Mouse (Mus musculus) forebrain, embryonic 14.5 days (tissue): Measurements from ENCODE around the gene Fam216a. TPM values are rescaled to one million over a fixed set of nuclear protein-coding genes. Genes with fewer than 3 reads are reported as not detected.
"Not testable (repeated sequence)": the region's sequence is repeated elsewhere in the genome, so short reads cannot be mapped to it uniquely, and the experiment has no call there.

Experiments used
- ATAC-seq: fragments of 200-750 bp; cut with Nextera tagmentation; 2 replicates; pipeline ENCODE4 v1.8.0; 2017; ENCODE audit warnings: mild to moderate bottlenecking, moderate library complexity
- DNase-seq: peaks from one replicate; pipeline ENCODE4 v3.0.0-alpha.2; 2015; ENCODE audit warnings: low spot score
- H3K27ac ChIP-seq: fragments of 300-500 bp; sonication (generic); 2 replicates; pipeline ENCODE4 v1.5.1; 2014; ENCODE audit warnings: low read depth, mild to moderate bottlenecking, control low read depth, low read length, moderate library complexity
- H3K27me3 ChIP-seq: fragments of 300-500 bp; sonication (generic); replicated peaks from 2 replicates; pipeline ENCODE4 v1.6.1; 2014; ENCODE audit warnings: low read length, control low read depth, mixed read lengths; ENCODE audit not compliant: control insufficient read depth, insufficient read depth
- H3K36me3 ChIP-seq: fragments of 300-500 bp; sonication (generic); 2 replicates; pipeline ENCODE4 v1.6.1; 2014; ENCODE audit warnings: low read length, control low read depth; ENCODE audit not compliant: control insufficient read depth, insufficient read depth
- H3K4me1 ChIP-seq: fragments of 300-500 bp; sonication (generic); 2 replicates; pipeline ENCODE4 v1.6.1; 2014; ENCODE audit warnings: antibody characterized with exemption, low read length, control low read depth; ENCODE audit not compliant: control insufficient read depth, insufficient read depth
- H3K4me2 ChIP-seq: fragments of 300-500 bp; sonication (generic); 2 replicates; pipeline ENCODE4 v1.6.1; 2014; ENCODE audit warnings: mild to moderate bottlenecking, control low read depth, low read length
- H3K4me3 ChIP-seq: fragments of 300-500 bp; sonication (generic); 2 replicates; pipeline ENCODE4 v1.5.1; 2014; ENCODE audit warnings: low read depth, low read length, control low read depth
- H3K9ac ChIP-seq: fragments of 300-500 bp; sonication (generic); 2 replicates; pipeline ENCODE4 v1.6.1; 2014; ENCODE audit warnings: mild to moderate bottlenecking, low read length, control low read depth, moderate library complexity
- H3K9me3 ChIP-seq: fragments of 300-500 bp; sonication (generic); replicated peaks from 2 replicates; pipeline ENCODE4 v1.6.1; 2016; ENCODE audit warnings: low read length, control low read depth, mixed read lengths; ENCODE audit not compliant: control insufficient read depth
- WGBS: fragments of 180-500 bp; shearing (Covaris S2); extraction: QIAGEN DNeasy Blood & Tissue Kit; methylation state at CpG from one replicate; pipeline ENCODE4 v1.1.7; 2014; 5-methylcytosine and 5-hydroxymethylcytosine counted together
- polyA plus RNA-seq: library from polyadenylated mRNA; unstranded; fragments of >200 nt; fragmentation: Nextera tagmentation; extraction: Ambion mirVana; gene quantifications from 2 replicates; pipeline ENCODE4 v1.2.1, GENCODE M21; 2014

Gene Fam216a
- polyA plus RNA-seq: 146 and 157 TPM in 2 replicates

DNA sequence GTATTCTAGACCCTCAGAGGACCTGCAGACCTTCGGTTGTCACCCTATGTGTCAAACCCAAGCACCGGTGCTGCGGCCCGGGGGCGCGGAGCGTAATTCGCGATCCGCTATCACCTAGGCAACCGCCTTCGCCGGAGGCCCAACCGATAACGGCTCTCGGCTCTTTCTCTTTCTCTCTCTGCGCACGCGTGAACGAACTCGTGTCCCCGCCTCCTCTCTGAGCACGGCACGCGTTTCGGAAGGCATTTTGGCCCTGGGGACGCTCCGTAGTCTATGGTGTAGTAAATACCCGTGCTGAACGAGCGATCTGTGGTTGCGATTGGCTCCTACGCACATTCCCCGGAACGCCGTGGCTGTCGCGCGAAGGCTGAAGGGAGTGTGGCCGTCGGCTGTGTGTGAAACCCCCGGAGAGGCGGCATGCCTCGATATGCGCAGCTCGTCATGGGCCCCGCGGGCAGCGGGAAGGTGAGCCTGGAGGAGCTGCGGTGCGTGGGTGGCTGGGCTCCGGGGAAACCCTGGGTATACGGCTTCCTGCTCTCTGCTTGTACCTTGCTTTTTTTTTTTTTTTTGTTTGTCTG, at the start of gene Fam216a:
TSS of gene Fam216a (minus strand) at position 173 of the 578 bp plus-strand sequence.
- Histone ChIP-seq H3K27me3 (no peaks in the 10 kb centered on the region), H3K9ac (peak within 1 kb of the TSS; percentile 87), H3K36me3 (peaks cover 28% of the 10 kb centered on the region), H3K9me3 (no peaks in the 10 kb centered on the region), H3K4me3 (peak within 1 kb of the TSS; percentile 71), H3K4me1 (peaks cover 8% of the 10 kb centered on the region), H3K4me2 (peak within 1 kb of the TSS; percentile 68), H3K27ac (peak within 1 kb of the TSS; percentile 96)
- under 1% methylated on average over 52 of the region's 53 CpGs for WGBS
- DNase-seq: peak; percentile 100
- peak; percentile 95 for ATAC-seq

GRCm38 (mm10) chr5:122421271-122422068, 49.3 kb upstream of the Fam216a start, which contains the start of gene Anapc7:
Gene Anapc7, plus strand, starts transcription at chr5:122421693.
- Histone ChIP-seq H3K27ac (peak within 1 kb of the TSS; percentile 93), H3K9ac (peak within 1 kb of the TSS; percentile 90), H3K27me3 (no peaks in the 10 kb centered on the region), H3K4me1 (peaks cover 12% of the 10 kb centered on the region), H3K9me3 (no peaks in the 10 kb centered on the region), H3K4me3 (peak within 1 kb of the TSS; percentile 98), H3K36me3 (peaks cover 6% of the 10 kb centered on the region; the same call in 1 of the 2 replicates), H3K4me2 (peak within 1 kb of the TSS; percentile 89)
- 25% methylated on average over 17 of the region's 17 CpGs for WGBS
- peak; percentile 15 for DNase-seq
- ATAC-seq: no peak

- WGBS: 65% methylated on average over 4 of the region's 4 CpGs
- not testable (repeated sequence) for DNase-seq, H3K9ac ChIP-seq, H3K9me3 ChIP-seq, H3K27me3 ChIP-seq, H3K4me2 ChIP-seq, H3K36me3 ChIP-seq, ATAC-seq, H3K27ac ChIP-seq, H3K4me3 ChIP-seq
- peaks cover 12% of the 10 kb centered on the region for H3K4me1 ChIP-seq
Observed at GRCm38 (mm10) chr5:122420676-122421075, 48.5 kb upstream of the Fam216a start.

- 90% methylated on average over 12 of the region's 12 CpGs for WGBS
- no peak for DNase-seq
- no peak overlapping the region for H3K27ac ChIP-seq
- H3K9ac ChIP-seq: no peak overlapping the region
- H3K4me2 ChIP-seq: no peak overlapping the region
- H3K4me1 ChIP-seq: no peaks in the 10 kb centered on the region
- H3K9me3 ChIP-seq: no peaks in the 10 kb centered on the region; the same call in 1 of the 2 replicates
- H3K27me3 ChIP-seq: no peaks in the 10 kb centered on the region
- no peak for ATAC-seq
- H3K36me3 ChIP-seq: no peaks in the 10 kb centered on the region
- H3K4me3 ChIP-seq: no peak overlapping the region
Observed at GRCm38 (mm10) chr5:122415465-122415864, 43.3 kb upstream of the Fam216a start.

DNA sequence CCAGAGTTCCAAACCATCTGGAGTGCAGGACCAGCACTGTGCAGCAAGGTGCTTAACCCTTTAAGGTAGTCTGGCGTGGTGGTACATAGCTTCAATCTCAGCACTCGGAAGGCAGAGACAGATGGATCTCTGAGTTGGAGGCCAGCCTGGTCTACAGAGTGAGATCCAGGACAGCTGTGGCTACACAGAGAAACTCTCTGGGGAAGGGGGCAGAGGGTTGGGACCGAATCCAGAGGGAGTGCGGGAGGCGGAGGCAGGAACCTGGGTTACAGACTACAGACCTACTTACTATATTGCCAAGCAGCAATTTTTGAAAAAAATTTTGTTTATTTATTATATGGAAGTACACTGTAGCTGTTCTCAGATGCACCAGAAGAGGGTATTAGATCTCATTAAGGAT, 42.2 kb upstream of the Fam216a start:
- no peaks in the 10 kb centered on the region for H3K27me3 ChIP-seq
- H3K4me3 ChIP-seq: no peak overlapping the region
- H3K36me3 ChIP-seq: no peaks in the 10 kb centered on the region
- H3K9me3 ChIP-seq: no peaks in the 10 kb centered on the region; the same call in 1 of the 2 replicates
- H3K4me2 ChIP-seq: no peak overlapping the region
- DNase-seq: no peak
- WGBS: 93% methylated on average over 5 of the region's 5 CpGs
- no peaks in the 10 kb centered on the region for H3K4me1 ChIP-seq
- H3K9ac ChIP-seq: no peak overlapping the region
- no peak overlapping the region for H3K27ac ChIP-seq
- ATAC-seq: no peak

GRCm38 (mm10) chr5:122412826-122413225, 40.7 kb upstream of the Fam216a start:
- Histone ChIP-seq H3K36me3 (no peaks in the 10 kb centered on the region), H3K4me2 (no peak overlapping the region), H3K27ac (no peak overlapping the region), H3K9me3 (no peaks in the 10 kb centered on the region; the same call in 1 of the 2 replicates), H3K4me1 (no peaks in the 10 kb centered on the region), H3K27me3 (no peaks in the 10 kb centered on the region), H3K9ac (no peak overlapping the region), H3K4me3 (no peak overlapping the region)
- DNase-seq: no peak
- no peak for ATAC-seq
- 71% methylated on average over 6 of the region's 6 CpGs for WGBS

GRCm38 (mm10) chr5:122411892-122412291, 39.7 kb upstream of the Fam216a start:
- no peak for DNase-seq
- Histone ChIP-seq H3K9ac (no peak overlapping the region), H3K9me3 (no peaks in the 10 kb centered on the region; the same call in 1 of the 2 replicates), H3K36me3 (peaks cover 7% of the 10 kb centered on the region), H3K4me2 (no peak overlapping the region), H3K27ac (no peak overlapping the region), H3K4me1 (no peaks in the 10 kb centered on the region), H3K4me3 (no peak overlapping the region), H3K27me3 (no peaks in the 10 kb centered on the region)
- WGBS: 90% methylated on average over 5 of the region's 5 CpGs
- no peak for ATAC-seq

GRCm38 (mm10) chr5:122409692-122410645, 37.8 kb upstream of the Fam216a start:
- Histone ChIP-seq H3K36me3 (peaks cover 27% of the 10 kb centered on the region), H3K27ac (no peak overlapping the region), H3K4me3 (no peak overlapping the region), H3K4me1 (no peaks in the 10 kb centered on the region), H3K27me3 (no peaks in the 10 kb centered on the region), H3K9me3 (no peaks in the 10 kb centered on the region; the same call in 1 of the 2 replicates), H3K4me2 (no peak overlapping the region), H3K9ac (no peak overlapping the region)
- no peak for ATAC-seq
- no peak for DNase-seq
- WGBS: 87% methylated on average over 19 of the region's 19 CpGs
